ENCODE assay signal across 8 mouse cellular contexts in the genomic region with DNA sequence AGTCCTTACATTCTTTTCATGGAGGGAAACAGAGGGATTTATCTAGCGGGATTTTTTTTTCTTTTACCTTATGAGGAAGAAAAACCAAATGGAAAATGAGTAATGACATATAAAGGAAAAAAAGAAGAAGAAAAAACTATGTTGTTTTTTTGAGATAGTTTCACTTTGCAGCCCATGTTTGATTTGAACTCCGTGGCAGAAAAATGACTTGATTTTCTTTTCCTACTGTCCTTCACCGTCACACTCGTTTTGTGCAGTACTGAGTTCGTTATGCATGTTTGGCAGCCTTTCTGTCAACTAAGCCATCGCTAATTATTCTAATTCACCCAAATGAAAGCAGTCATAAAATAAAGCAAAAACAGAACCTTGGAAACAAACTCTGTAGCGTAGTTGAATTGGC. TPM values are rescaled to one million over a fixed set of nuclear protein-coding genes. Genes with fewer than 3 reads are reported as not detected.
DNase-seq lines count a peak whose midpoint lies in the region; ATAC-seq and TF ChIP-seq lines count a peak whose summit lies in the region.

No protein-coding gene starts in this region.

- H3K4me2 ChIP-seq in embryonic facial prominence, embryonic 12.5 days (replicated peaks) = peak overlapping the region; percentile 91
- peak overlapping the region; percentile 75 for H3K4me2 ChIP-seq in intestine, embryonic 15.5 days (replicated peaks)
- peak overlapping the region; percentile 81 for H3K4me2 ChIP-seq in neural tube, embryonic 13.5 days

- H3K36me3 ChIP-seq in embryonic facial prominence, embryonic 12.5 days = no peaks in the 10 kb centered on the region
- H3K36me3 ChIP-seq in intestine, embryonic 15.5 days = no peaks in the 10 kb centered on the region
- H3K36me3 ChIP-seq in neural tube, embryonic 13.5 days = no peaks in the 10 kb centered on the region

- H3K4me3 ChIP-seq in lung, adult 2 months (replicated peaks; ENCODE audit: extremely low read depth, low read depth, low read length) = peak overlapping the region; percentile 87
- H3K4me3 ChIP-seq in embryonic facial prominence, embryonic 12.5 days = peak overlapping the region; percentile 66
- H3K4me3 ChIP-seq in intestine, embryonic 15.5 days (replicated peaks) = peak overlapping the region; percentile 69
- H3K4me3 ChIP-seq in neural tube, embryonic 13.5 days = peak overlapping the region; percentile 58

- peaks cover 8% of the 10 kb centered on the region for H3K4me1 ChIP-seq in lung, adult 2 months (ENCODE audit: control insufficient read depth, insufficient read depth, low read length)
- H3K4me1 ChIP-seq in embryonic facial prominence, embryonic 12.5 days = no peaks in the 10 kb centered on the region; the same call in 1 of the 2 replicates
- H3K4me1 ChIP-seq in intestine, embryonic 15.5 days (replicated peaks) = peaks cover 2% of the 10 kb centered on the region; the same call in 1 of the 2 replicates
- H3K4me1 ChIP-seq in neural tube, embryonic 13.5 days (replicated peaks) = peaks cover 18% of the 10 kb centered on the region

- TF ChIP-seq CTCF in lung, adult 2 months (IDR thresholded peaks at IDR 0.05; ENCODE audit: insufficient read depth, low read length) = no peak

- TF ChIP-seq POLR2A in lung, adult 2 months (IDR thresholded peaks at IDR 0.05; ENCODE audit: borderline replicate concordance, extremely low read depth, low read depth, low read length) = no peak

- H3K27ac ChIP-seq in embryonic facial prominence, embryonic 12.5 days = no peak overlapping the region
- H3K27ac ChIP-seq in intestine, embryonic 15.5 days = peak overlapping the region; percentile 98
- peak overlapping the region; percentile 94 for H3K27ac ChIP-seq in neural tube, embryonic 13.5 days (replicated peaks)

- WGBS in lung, adult 2 months = 19% methylated on average over 7 of the region's 7 CpGs
- WGBS in embryonic facial prominence, embryonic 12.5 days = 14% methylated on average over 7 of the region's 7 CpGs
- 14% methylated on average over 7 of the region's 7 CpGs for WGBS in intestine, embryonic 15.5 days
- WGBS in neural tube, embryonic 13.5 days = 5% methylated on average over 7 of the region's 7 CpGs

- DNase-seq in lung, adult 2 months = no peak
- no peak for DNase-seq in lung, postnatal 36 days
- DNase-seq in left cerebral cortex, adult 8-10 months (ENCODE audit: low spot score in 2 of 2) = no peak
- no peak for DNase-seq in adrenal gland, postnatal 10 days
- DNase-seq in gastrocnemius, adult 18-20 months (ENCODE audit: low spot score) = no peak

- peaks cover 35% of the 10 kb centered on the region for H3K27me3 ChIP-seq in embryonic facial prominence, embryonic 12.5 days
- H3K27me3 ChIP-seq in intestine, embryonic 15.5 days (replicated peaks) = no peaks in the 10 kb centered on the region
- peaks cover 22% of the 10 kb centered on the region for H3K27me3 ChIP-seq in neural tube, embryonic 13.5 days

- H3K9me3 ChIP-seq in embryonic facial prominence, embryonic 12.5 days = no peaks in the 10 kb centered on the region
- H3K9me3 ChIP-seq in intestine, embryonic 15.5 days = no peaks in the 10 kb centered on the region
- no peaks in the 10 kb centered on the region for H3K9me3 ChIP-seq in neural tube, embryonic 13.5 days

- peak overlapping the region; percentile 85 for H3K9ac ChIP-seq in embryonic facial prominence, embryonic 12.5 days
- H3K9ac ChIP-seq in intestine, embryonic 15.5 days = peak overlapping the region; percentile 83
- H3K9ac ChIP-seq in neural tube, embryonic 13.5 days = peak overlapping the region; percentile 84

- no peak for ATAC-seq in embryonic facial prominence, embryonic 12.5 days (ENCODE audit: insufficient number of reproducible peaks, insufficient read depth, low FRiP score, low TSS enrichment)
- no peak for ATAC-seq in intestine, embryonic 15.5 days
- ATAC-seq in neural tube, embryonic 13.5 days (ENCODE audit: low read depth) = no peak

RNA-seq across cellular contexts. Expression of a gene that starts 4.5 kb away (rescaled TPM):
- polyA plus RNA-seq in lung, adult 2 months (2012; rRNA removed) = 1.8 and 2.6 TPM in 2 replicates
- 26.9 and 27.9 TPM in 2 replicates for polyA plus RNA-seq in embryonic facial prominence, embryonic 12.5 days (2016; fragmentation: Nextera tagmentation; extraction: Ambion mirVana)
- polyA plus RNA-seq in intestine, embryonic 15.5 days (2015; fragmentation: Nextera tagmentation; extraction: Ambion mirVana) = 14.9 and 16.8 TPM in 2 replicates
- 29.0 and 31.5 TPM in 2 replicates for polyA plus RNA-seq in neural tube, embryonic 13.5 days (2015; fragmentation: Nextera tagmentation; extraction: Ambion mirVana)
- 10 to 100 TPM; 26.2 to 32.3 (median 29.4) TPM for total RNA-seq in left cerebral cortex, adult 8-10 months (2022)
- 10 to 100 TPM; 17.8 to 22.9 TPM for total RNA-seq in adrenal gland, postnatal 10 days (2021)
- 1 to 10 TPM; 7.3 to 8.7 TPM for total RNA-seq in gastrocnemius, adult 18-20 months (2021)

RNA-seq across cellular contexts. Expression of a gene that starts 6.3 kb away (rescaled TPM):
- not detected in 2 replicates for polyA plus RNA-seq in lung, adult 2 months (2012; rRNA removed)
- 2.0 and 4.7 TPM in 2 replicates for polyA plus RNA-seq in embryonic facial prominence, embryonic 12.5 days (2016; fragmentation: Nextera tagmentation; extraction: Ambion mirVana)
- not detected in 2 replicates for polyA plus RNA-seq in intestine, embryonic 15.5 days (2015; fragmentation: Nextera tagmentation; extraction: Ambion mirVana)
- 0.31 TPM in 1 of 2 replicates, not detected in the other for polyA plus RNA-seq in neural tube, embryonic 13.5 days (2015; fragmentation: Nextera tagmentation; extraction: Ambion mirVana)
- under 1 TPM in 1 of 4 experiments, not detected in 3; 0.57 TPM for total RNA-seq in left cerebral cortex, adult 8-10 months (2022)
- total RNA-seq in adrenal gland, postnatal 10 days (2021) = not detected
- total RNA-seq in gastrocnemius, adult 18-20 months (2021) = not detected
